Mouse (Mus musculus) Muller cell, postnatal 12 days (primary cell): ENCODE results near the gene Galk1.

Source experiments
- DNase-seq: peaks from one replicate; pipeline ENCODE4 v3.0.0-alpha.2; 2015; ENCODE audit errors: inconsistent ontology term

The Galk1 gene

DNA sequence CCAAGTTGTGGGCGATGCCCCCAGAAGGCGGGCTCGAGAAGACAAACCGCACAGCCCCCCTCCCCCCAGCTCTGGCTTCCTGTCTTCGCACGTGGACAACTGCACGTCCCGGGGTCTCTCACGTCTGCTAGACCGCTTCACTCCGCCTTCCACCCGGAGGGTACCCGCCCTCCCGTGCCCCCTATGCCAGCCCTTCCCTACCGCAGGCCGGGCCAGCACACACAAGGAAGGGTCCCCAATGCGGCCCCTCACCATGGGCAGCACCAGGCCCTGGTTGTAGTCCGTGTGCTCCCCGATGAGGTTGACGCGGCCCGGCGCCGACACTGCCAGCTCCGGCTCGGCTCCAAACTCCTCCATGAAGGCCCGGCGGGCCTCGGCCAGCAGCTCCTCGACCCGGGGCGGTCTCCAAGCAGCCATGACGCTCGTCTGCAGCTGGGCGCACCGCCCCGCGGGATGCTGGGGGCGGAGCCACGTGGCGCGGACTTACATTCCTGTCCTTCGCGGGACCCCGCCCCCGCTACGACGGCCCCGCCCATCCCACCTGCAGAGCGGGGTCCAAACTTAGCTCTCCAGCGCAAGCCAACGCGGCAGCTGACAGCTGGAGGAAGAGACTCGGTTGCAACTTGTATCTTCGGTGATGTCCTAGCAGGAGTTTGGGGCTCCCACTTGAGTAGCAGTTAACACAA, at the start of gene Galk1:
Gene Galk1 (minus strand): TSS at position 458 of the 686 bp plus-strand sequence.
- peak; percentile 98 for DNase-seq

DNA sequence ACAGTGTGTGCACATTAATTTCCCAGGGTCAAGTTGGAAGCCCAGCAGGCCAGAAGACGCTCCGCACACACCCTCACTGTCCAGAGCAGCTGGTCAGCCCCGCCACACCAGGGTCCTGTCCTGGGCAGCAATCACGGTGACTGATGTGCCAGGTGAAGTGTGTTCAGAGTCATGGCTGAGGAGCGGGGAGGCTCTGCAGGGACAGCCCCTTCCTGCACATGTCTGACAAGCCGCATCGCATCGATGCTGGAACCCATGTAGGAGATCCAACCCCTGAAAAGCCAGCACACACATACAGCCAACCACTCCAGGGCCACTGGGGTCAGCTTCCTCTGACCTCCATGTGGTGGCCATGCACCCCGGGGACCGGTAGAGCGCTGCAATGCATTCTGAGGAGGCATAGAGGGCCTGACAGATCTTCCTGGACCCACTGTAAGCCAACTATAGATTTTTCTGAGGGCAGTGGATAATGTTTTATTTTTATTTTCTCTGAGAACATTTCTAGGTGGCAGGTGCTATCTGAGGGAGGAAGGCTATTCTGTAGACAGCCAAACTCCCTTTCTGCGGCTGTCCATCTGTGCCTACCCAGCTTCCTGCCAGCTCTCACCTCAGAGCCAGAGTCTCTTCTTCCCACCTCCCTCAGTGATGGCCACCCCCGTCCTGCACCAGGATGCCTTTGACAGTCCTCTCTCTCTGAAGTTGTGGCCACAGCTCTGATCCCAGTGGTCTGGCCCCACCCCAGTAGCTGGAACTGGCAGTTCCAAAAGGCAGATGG, 49.3 kb upstream of the Galk1 start:
- no peak for DNase-seq

DNA sequence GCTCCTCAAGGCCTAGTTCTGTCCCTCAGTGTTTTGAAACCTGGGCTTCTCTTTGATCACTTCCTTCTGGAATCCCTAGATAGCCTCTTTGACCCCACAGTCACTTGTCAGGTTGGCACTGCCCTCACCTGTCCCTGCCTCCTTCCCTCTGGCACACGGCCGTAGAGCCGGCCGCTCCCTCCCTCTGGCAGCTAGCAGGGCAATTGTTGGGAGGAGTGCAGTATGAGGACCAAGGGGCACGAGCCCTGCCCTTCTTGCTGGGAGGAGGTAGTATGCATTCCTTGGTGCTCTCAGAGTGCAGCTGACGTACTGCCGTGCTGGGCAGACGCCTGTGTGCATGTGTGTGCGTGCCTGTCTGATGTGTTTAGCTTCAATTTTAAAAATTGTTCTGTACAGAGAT, 48.1 kb upstream of the Galk1 start:
- no peak for DNase-seq

DNA sequence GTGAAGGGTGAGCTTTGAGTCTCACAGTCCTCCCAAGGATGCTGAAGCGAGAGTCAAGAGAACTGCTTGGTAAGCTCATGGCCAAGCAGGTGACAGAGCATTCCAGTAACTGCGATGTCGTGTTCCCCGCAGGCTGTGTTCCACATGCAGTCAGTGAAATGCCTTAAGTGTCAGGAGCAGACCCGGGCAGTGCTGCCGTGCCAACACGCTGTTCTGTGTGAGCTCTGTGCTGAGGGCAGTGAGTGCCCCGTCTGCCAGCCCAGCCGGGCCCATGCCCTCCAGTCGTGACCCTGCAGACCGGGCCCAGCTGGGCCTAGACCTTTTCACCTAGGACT, 47.1 kb upstream of the Galk1 start:
- DNase-seq: no peak

DNA sequence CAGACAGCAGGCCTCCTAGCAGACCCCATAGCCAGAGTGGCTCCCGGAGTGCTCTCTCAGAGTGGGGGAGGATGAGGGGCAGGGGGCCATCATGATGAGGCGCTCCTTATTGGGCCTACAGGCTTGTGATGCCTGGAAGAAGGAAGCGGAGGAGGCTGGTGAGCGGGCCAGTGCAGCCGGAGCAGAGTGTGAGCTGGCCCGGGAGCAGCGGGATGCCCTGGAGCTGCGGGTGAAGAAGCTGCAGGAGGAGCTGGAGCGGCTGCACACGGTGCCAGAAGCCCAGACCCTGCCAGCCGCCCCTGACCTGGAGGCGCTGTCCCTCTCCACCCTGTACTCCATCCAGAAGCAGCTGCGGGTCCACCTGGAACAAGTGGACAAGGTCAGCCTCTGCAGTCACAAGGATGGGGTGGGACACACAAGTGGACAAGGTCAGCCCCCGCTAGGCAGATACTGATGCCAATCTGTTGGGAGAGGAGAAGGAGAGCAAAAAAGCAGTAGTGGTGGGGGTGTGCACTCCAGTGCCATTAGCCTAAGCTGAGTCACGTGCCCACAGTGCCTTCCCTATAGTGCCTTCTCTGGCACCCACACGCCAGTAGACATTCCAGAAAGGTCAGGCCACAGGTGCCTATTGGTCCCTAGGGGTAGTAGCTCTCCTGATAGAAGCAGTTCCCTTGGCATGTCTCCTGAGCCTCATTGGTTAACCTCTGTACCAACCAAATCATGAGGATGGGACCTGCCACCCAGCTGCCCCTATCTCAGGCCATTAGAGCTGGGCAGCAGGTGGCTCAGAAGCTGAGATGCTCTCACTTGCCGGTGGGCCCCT, 46.6 kb upstream of the Galk1 start:
- no peak for DNase-seq

GRCm38 (mm10) chr11:116058022-116058614, 45.6 kb upstream of the Galk1 start:
- DNase-seq: no peak

- DNase-seq: no peak
Measured at GRCm38 (mm10) chr11:116057237-116057881, 44.8 kb upstream of the Galk1 start.

GRCm38 (mm10) chr11:116055873-116056272, 43.4 kb upstream of the Galk1 start:
- no peak for DNase-seq

- DNase-seq: no peak
Measured at GRCm38 (mm10) chr11:116053510-116054229, 41.2 kb upstream of the Galk1 start.

DNA sequence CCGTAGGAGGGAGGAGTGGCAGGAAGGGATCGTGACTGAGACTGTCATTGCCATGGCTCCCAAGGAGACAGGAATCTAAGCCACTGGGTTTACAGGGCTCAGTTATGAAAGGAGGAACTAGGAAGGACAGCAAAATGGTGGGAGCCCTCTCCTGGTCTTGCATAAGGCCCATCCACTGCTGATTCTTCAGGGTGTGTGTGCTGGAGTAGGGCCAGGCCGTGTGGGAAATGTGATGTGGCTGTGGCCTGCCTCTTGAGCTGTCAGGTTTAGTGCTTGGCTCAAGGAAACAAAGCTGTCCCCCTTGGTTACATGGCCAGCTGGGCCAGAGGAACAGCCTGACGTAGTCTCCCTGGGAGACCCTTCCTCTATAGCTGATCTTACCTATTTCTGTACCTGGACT, 37.7 kb upstream of the Galk1 start:
- no peak for DNase-seq

GRCm38 (mm10) chr11:116049610-116050009, 37.1 kb upstream of the Galk1 start:
- DNase-seq: no peak

DNA sequence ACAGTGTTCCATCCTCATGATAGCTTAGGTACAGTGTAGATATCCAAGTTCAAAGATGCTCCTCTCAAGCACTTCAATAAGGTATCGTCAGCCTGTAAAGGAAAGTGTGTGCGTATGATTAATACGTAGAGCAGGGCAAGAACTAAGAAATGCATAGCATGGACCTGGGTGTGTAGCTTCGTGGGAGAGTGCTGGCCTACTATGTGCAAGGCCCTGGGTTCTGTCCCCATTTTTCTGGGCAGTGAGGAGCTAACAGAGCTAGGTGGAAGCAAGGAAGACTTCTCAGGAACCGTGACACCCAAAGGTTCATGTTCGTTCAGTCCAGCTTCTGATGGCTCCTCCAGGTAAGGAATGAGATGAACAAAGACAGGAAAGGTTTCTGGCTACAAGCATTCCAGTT, 32.7 kb upstream of the Galk1 start:
- no peak for DNase-seq

- DNase-seq: no peak
Measured at GRCm38 (mm10) chr11:116043286-116043685, 30.8 kb upstream of the Galk1 start.

DNA sequence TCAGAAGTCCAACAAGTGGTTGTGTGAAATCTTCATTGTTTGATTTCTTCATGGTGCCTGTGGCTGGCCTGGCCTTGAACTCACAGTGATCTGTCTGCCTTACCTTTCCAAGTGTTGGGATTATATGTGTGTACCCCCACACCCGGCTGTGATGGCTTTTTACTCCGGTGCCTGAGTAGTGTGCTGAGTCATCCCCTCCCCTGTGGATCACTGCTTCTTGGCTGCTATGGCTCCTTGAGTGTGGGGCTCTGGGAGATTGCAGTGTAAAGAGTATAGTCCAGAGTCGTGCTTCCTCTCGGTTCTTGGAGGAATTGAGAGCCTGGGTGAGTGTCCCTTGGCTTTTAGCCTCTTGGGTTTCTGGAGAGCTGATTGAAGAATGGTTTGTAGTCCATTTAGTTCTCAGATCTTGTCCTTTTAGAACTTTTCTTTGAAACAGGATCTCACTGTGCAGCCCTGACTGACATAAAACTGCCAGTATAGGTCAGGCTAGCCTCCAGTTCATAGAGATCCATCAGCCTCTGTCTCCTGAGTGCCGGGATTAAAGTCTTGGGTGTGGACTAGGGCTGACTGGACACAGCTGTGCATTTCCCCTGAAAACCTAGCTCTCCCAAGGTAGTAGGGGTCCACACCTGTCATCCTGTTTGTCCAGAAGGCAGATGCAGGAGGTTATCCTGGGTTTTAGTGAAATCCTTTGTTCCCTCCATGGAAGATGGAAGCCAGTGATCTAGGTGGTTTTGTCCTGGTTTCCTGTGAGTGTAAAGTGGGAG, 30.0 kb upstream of the Galk1 start:
- DNase-seq: no peak

- no peak for DNase-seq
Measured at GRCm38 (mm10) chr11:116041833-116042232, 29.3 kb upstream of the Galk1 start.

- DNase-seq: peak; percentile 40
Measured at GRCm38 (mm10) chr11:116040593-116040992, 28.1 kb upstream of the Galk1 start.

- no peak for DNase-seq
Measured at GRCm38 (mm10) chr11:116037826-116038225, 25.3 kb upstream of the Galk1 start.

- DNase-seq: no peak
Measured at GRCm38 (mm10) chr11:116036671-116037070, 24.2 kb upstream of the Galk1 start.

DNA sequence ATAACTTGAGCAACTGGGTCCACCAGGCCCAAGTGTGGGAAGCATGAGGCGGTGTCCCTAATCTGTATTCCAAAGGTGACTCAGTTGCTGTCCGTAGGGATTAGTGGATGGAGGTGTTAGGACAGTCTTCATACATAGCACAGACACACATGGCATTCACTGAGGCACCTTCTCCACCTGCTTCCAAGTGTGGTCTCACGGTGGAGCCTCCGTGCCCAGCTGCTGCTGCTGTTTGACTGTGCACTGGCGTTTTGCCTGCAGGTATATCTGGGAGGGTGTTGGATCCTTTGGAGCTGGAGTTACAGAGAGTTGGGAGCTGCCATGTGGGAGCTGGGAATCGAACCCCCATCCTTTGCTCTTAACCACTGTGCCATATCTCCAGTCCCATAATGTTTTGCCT, 22.1 kb upstream of the Galk1 start:
- DNase-seq: no peak
